Mouse (Mus musculus): ENCODE measurements around the gene Gm17651.

Gm17651 gene

DNA sequence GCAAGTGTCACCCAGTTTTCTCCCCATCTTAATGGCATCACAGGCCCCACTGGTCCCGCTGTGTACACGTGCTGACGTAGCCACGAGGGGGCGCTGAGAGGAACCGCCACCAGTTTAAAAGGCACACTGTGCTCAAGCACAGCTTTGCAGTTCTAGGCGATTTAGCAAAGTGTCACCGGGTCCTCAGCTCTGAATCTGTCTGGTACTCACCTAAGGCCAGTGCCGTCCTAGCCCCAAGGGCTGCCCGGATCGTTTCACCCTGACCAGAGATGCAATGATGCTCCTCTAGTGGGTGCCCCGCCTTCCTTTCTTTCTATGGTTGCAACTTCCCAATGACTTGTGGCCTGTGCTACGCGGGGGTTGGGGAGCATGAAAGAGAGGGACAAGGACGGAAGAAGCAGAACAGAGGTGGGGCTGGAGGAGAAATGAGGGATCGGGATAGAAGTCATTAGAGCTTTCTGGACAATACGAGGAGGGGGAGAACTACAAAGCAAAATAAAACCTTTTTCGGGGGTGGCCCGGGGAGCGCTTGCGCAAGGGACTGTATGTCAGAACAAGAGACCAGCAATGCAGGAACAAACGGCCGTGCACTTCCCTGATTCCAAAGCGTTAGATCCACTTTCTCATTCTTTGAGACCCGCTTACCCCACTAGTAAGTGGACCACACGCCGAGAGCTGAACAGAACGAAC lies 6.3 kb upstream of the Gm17651 start:
- DNase-seq (ENCODE audit: low read depth, low spot score) = no peak

DNA sequence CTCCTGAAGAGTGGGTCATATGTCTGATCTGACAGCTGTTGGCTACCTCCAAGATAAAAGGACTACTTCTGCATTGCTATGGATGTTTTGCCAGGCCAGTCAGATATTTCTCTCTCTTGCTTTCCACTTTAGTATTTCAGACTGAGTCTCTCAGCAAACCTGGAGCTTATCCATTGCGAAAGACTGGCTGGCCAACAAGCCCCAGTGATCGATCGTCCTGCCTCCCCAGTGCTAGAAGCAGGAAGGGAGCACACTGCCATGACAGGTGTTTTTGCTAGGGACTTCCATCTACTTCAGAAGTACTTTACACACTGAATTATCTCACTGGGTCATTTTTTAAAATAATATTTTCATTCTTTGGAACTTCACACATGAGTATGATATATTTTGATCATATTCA lies 3.9 kb upstream of the Gm17651 start:
- DNase-seq (ENCODE audit: low read depth, low spot score) = no peak

DNA sequence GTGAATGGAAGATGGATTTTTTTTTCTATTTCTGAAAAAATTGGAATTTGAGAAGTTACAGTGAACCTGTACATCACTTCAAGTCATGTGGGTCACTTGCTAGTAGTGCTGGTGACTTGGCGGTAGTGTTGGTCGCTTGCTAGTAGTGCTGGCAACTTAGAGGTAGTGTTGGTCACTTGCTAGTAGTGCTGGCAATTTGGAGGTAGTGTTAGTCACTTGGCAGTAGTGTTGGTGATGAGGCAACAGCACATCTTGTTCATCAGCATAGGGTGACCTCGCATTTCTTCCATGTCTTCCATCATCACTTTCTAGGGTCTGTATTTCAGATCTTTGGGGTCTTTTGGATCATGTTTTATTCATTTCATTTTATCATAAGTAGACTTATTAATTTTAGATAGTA lies 1.6 kb upstream of the Gm17651 start:
- DNase-seq (ENCODE audit: low read depth, low spot score) = no peak

DNA sequence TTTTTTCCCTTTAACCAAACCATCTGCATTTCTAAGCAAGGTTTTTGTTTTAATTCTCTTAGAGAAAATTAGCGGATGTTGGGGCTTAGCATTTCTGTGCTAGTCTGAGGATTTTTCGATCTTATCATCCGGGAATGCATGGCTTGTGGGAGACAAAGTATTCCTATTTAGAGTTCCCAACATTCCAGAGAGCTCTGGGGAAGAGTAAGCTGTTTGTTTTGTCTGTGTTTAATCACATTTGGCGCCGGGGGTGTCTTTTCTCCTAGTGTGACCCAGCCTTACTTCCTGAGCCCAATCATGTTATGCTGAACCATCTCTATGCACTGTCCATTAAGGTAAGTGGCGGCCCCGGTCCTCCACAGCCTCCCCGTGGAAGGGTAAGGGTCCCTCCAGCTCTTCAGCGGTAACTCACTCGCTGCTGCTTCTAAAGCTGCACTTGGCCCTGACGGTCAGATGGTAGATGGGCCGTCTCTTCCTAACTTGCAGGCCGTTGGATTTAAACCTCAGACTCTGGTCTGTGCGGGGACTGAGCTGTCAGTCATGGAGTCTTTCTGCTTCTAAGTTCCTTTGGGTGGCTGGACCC lies 7.3 kb downstream of the Gm17651 start:
- no peak for DNase-seq (ENCODE audit: low read depth, low spot score)

DNA sequence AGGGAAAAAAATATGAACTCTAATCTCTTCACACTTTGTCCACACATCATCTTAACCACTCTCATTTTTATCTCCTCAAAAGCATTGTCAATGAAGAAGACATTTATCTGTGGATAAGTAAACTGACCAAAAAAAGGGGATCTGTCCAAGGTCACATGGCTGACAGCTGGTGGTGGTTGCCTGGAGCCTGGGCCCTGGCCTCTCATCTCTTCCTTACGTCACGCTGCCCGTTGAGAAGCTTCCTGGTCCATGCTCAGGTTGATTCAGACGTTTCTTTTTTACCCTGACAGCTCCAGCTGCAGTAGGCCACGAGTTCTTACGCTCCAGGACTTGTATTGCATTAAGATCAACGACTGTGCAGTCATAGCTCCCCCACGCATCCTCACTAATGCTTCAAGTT lies 8.3 kb downstream of the Gm17651 start:
- DNase-seq (ENCODE audit: low read depth, low spot score) = no peak

DNA sequence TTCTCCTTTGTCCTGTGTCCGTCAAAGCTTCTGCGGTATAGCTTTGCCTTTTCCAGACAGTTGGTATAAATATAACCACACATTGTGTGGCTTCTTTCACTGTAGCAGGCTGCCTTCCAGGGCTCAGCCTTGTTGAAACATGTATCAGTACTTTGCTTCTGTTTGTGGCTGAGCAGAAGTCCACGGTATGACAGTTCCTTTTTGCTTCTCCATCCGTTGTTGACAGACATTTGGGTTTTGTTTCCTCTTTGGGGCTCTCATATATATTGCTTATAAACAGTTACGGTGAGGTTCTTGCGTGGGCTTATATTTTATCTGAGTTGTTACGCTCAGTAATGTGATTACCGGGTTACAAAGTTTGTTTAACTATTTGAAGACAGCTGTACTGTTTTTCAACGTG lies 9.0 kb downstream of the Gm17651 start:
- DNase-seq (ENCODE audit: low read depth, low spot score) = no peak

DNA sequence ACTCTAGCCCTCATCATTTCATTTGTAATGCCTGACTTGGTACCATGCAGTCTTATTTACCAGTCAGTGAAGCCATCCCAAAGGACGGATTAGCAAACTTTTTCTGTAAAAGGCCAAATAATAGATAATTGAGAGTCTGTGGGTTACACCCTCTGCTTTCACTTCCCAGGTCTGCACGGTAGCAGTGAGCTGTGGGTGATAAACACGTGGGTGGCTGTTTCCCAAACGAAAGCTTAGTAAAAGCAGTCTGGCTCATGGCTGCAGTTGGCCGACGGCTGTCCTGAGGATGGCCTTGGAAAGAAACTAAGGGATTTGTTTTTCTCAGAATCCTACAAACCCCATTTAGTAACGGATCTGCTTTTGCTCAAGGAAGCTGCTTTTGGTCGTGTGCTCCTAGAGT lies 13.3 kb downstream of the Gm17651 start:
- no peak for DNase-seq (ENCODE audit: low read depth, low spot score)

DNA sequence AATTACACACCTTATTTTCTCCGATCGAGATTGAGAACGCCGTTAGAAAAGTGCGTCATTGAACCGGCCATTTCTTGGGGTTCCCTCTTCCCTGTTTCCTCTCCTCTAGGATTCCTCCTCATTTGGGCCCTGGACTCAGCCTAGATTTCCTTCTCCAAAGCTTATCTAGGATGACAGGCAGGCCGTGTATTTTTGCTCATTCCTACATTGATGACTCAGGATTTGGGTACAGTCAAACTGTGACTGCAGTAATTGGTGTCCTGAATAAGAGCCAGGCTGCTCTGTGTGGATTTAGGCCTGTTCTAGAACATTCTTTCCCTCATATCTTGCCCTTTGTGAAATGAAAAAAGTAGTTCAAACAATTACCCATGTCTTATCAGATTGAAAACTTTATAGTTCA lies 14.7 kb downstream of the Gm17651 start:
- no peak for DNase-seq (ENCODE audit: low read depth, low spot score)

DNA sequence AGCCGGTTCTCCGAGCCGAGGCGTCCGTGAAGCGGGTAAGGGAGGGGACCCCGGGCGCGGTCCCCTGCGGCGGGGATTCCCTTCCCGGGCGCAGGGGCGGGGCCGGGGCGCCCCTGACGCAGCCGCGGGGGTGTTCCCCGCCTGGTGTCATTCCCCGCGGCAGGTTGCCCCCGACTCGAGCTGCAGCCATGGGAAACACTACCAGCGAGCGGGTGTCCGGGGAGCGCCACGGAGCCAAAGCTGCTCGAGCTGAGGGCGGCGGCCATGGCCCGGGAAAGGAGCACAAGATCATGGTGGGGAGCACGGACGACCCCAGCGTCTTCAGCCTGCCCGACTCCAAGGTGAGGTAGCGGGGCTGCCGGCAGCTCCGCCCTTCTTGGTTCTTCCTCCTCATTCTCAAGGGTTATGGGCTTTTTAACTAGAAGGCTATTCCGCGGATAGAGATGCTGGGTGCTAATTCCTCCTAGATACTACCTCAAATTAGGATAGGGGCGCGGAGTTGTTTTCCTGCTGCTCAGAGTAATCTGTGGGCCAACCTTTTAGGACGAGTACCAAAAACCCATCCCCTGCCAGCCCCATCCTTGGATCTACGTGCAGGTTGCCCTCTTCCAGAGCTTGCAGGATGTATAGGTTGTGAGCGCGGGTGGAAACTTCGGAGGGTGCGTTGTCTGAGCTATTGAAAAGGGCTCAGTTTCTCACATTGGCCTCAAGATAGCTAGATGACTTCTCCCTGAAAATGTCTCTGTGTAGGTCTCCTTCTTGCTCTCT lies 15.9 kb downstream of the Gm17651 start:
- DNase-seq (ENCODE audit: low read depth, low spot score) = peak; percentile 18

DNA sequence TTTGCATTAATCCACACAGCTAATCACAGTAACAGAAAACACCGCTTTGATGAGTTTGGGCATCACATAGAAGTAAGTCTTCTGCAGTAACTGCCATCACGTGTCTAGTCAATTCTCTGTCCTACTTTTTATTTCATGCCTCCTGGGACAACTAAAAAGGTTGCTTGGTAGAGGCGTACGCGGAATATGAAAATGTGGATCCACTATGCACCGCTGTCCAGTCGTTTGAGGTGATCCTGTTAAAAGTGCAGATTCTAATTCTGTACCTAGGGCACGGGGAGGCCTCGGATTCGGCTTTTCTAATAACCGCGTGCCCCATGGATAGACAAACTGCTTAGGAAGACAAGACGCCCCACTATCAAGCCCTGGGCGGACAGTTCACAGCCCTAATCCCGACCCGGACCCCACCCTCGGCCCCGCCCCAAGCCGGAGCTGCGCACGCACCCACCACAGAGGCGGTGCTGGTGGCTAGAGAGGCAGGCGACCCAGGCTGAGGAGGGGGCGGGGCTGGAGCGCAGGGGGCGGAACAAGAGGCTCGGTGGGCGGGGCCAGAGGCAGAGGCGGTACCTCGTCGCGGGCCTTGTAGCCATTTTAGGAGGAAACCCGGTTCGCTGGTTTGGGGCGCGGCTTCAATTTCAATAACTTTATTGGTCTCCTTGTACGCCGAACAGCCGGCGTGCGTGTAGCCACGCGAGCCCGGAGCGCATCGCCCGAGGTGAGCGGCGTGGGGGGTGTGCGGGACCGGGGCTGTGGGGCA lies 16.7 kb downstream of the Gm17651 start, which contains the start of gene Prkab2:
Prkab2 (plus strand) TSS at position 539 of the 757 bp plus-strand sequence.
- peak; percentile 82 for DNase-seq (ENCODE audit: low read depth, low spot score)

DNA sequence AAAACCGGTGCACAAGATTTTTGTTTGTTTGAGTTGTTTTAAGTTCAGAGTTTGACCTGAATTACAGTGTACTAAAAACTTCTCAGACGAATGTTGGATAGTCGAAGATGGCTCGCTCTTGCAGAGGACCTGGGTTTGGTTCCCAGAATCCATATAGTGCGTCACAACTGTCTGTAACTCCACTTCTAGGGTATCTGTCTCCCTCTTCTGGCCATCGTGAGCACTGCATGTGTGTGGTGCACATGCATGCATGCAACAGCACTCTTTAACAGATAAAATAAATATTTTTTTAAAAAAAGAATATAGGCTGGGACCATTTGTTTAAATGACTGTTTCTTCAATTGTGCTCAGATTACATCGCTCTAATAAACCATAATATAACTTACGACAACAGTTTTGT lies 19.6 kb downstream of the Gm17651 start:
- DNase-seq (ENCODE audit: low read depth, low spot score) = peak; percentile 26

DNA sequence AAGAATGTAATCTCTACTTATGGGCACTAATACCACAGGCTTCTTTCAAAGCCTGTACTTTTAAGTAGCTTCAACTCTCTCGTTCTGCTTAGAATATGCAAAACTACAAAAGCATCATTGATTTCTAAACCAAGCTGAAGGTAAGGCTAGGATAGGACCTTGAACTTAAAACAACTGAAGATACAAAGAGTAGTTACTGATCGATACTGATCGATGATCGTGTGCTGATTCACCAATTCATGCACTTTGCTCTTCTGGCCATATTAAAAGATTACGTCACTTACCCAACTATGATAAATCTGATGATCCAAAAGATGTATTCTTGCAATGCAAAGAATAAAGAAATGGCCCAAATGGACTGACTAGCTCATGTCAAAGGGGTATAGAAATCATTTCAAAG lies 20.7 kb downstream of the Gm17651 start:
- DNase-seq (ENCODE audit: low read depth, low spot score) = no peak

DNA sequence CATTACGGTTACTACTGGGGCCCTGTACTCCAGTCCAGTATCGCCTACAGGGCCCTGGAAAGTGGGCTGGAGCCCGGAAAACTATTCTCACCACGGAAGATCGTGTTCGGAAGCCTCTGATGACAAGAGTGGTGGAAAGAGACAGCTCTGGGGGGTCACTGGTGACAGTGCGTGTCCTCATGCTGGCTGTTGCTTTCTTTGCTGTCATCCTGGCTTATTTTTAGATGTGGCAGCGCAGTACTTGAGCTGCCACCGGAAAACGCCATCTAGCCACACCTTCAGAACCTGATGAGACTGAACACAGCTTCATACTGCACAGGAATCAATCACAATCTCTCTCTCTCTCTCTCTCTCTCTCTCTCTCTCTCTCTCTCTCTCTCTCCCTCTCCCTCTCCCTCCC lies 22.9 kb downstream of the Gm17651 start:
- DNase-seq (ENCODE audit: low read depth, low spot score) = no peak

DNA sequence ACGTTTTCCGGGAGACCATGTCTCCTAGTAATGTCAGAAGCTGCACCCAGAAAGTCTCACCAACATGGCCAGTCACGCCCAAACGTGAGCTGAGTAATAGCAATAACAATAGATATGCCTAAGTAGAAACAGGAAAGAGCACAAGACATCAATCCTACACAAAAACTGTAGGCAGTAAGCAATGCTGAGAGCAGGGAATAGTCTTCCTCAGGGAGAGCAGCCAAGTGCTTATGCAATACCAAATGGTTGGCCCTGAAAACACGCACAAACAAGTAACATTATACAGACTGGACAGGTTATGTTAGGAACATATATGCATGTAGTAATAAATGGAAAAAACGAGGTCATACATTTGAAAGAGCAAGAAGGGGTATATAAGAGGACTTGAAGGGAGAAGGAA lies 25.0 kb downstream of the Gm17651 start:
- DNase-seq (ENCODE audit: low read depth, low spot score) = no peak

DNA sequence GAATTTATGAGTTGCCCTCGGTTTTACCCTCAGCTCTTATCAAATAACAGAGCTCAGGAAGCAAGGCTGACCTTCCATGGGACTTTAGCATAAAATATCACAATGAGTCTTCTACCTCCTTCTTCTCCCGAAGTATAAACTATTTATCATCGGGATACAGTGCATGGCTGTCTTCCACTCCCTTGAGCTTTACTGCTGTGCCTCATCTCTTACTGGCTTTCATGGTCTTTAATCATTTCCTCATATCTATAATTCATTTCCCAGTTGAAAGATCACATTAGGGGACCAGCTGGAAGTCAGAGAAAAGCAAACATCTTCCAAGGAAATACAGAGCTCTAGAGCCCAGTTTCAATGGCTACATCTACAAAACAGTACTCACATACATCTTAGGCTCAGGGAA lies 25.5 kb downstream of the Gm17651 start:
- no peak for DNase-seq (ENCODE audit: low read depth, low spot score)

DNA sequence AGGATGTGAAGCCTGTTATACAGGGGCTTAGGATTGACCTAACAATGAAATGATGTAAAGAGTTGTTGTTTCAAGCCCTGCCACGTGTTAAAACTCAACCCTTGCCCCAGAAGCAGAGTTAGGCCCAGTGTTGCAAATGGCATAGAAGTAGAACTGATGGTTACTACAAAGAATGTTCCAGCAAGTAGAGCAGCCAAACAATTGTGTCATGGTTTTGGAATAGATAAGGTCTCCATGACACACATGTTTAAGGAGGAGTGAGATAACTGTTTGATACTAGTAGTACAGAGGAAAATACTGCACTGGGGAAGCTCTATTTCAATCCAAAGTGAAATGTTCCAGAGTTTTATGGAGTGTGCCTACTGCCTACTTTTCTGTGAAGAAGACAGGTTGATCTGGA lies 26.0 kb downstream of the Gm17651 start:
- no peak for DNase-seq (ENCODE audit: low read depth, low spot score)

DNA sequence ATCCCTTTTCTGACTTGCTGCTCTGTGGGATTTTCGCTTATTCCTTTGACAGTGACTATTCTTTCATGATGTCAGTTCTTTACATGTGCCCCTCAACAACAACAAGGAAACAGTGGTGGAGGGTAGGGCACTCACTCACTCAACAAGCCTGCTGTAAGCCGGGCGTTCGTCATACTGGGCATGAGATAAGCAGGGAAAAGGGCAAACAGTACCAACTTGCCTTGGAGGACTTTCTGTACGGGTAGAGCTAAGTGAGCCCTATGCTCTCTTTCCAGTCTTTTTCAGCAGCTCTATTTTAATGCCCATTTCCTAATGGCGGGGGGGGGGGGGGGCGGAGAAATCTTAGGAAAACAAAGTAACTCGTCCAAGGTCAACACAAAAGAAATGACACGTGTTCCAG lies 32.5 kb downstream of the Gm17651 start:
- DNase-seq (ENCODE audit: low read depth, low spot score) = no peak

DNA sequence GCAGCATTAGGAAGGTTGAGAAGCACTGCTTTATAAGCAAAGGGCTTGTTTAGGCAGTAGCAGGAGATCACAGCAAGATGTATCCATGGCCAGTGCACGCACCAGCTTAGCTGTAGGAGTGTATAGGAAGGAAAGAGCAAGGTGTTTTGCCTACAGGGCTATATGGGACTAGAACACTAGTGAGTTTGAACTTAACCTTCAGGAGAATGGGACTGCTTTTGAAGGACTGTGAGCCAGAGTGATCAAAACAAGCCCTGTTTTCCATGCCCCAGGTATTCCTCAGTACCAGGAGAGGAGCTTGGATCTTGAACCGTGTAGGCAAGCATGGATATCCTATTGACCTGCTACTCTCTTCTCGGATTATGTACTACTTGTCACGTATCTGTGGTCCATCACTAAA lies 33.1 kb downstream of the Gm17651 start:
- no peak for DNase-seq (ENCODE audit: low read depth, low spot score)

DNA sequence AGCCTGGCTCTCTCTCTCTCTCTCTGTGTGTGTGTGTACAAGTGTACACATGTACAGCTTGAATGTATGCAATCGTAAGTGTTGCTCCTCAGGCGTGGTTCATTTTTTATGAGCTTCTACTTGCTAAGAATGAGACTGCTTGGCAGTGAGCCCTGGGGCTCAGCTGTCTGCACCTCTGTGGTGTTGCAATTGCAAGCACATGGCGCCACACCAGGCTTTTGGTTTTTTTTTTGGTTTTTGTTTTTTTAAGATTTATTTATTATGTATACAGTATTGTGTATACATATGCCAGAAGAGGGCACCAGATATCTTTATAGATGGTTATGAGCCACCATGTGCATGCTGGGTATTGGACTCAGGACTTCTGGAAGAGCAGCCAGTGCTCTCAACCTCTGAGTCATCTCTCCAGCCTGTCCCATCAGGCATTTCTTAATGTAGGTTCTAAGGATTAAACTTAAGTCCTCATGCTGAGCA lies 40.2 kb downstream of the Gm17651 start:
- no peak for DNase-seq (ENCODE audit: low read depth, low spot score)

DNA sequence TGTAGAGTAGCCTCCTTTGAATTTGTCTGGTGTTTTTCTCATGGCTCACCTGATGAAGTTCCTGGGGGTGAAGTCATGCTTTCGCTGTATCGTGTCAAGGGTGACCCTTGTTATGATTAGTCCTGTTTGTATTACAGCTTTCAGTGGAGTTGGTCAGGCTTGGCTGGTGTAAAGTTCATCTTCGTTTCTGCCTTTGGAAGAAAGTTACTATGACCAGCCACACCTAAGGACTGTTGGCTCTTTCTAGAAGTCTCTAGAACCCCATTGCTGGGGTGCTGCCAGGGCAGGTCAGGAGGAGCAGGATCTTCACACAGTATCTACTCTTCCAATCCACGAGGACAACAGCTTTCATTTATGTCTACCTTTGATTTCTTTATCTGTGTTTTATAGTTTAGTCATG lies 41.0 kb downstream of the Gm17651 start:
- DNase-seq (ENCODE audit: low read depth, low spot score) = no peak

DNA sequence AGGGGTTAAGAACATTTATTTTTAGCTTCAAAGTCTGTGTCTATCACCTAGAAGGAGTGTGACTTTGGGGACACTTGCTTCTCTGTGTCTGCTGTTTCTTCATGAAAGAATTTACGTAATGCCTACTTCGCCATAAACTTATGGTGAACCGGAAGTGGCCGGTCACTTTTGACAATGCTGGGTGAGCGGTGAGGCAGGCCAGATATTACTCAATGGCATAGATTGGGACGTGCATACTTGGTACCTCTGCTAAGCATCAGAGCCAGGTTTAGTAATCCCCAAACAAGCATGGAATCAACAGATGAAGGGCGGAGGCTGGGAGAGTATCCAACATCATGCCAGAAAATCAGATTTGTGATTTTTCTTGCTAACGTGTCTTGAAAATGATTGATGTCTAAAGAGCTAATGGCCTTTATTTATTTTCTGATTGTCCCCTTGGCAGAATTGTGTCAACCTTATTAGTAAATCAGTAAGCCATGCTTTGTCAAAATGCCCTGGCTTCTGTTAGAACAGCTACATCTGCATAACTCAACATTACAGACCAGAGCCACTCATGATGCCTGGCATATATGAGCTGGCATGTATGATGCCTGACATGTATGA lies 43.1 kb downstream of the Gm17651 start:
- no peak for DNase-seq (ENCODE audit: low read depth, low spot score)

DNA sequence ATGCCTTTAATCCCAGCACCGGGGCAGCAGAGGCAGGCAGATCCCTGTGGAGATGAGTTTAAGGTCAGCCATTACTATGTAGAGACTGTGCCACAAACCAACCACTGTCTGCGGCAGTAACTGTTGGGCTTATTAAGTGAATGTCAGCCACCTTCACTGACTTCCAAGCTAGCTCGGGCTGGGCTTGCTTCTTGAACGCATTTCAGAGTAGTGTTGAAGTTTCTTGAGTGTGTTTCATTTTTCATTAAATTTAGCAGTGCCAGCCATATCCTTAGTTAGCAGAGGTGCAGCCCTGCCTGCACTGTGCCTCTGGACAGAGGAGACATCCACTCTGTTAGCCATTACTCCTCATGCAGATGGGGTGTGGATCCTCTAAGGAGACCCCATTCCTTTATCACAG lies 43.7 kb downstream of the Gm17651 start:
- no peak for DNase-seq (ENCODE audit: low read depth, low spot score)

Data from WW6 (cell line).